Mouse (Mus musculus) heart, adult 2 months (tissue): ENCODE measurements at regions not wholly inside any gene's neighbourhood (a gene's known extent, or its start where the extent isn't known, plus 50 kb on each side); places are given as distances from the start of the nearest gene placed in this dataset.

Experiments used
- CTCF ChIP-seq: fragments of 200-600 bp; IDR thresholded peaks from 2 replicates; pipeline ENCODE4 v1.8.1; 2022; ENCODE audit warnings: antibody characterized with exemption, mild to moderate bottlenecking, moderate library complexity
- EP300 ChIP-seq: fragments of 200-500 bp; IDR thresholded peaks from 2 replicates; pipeline ENCODE4 v1.6.1; 2011; ENCODE audit warnings: low read depth, low read length, control low read depth; ENCODE audit not compliant: insufficient read depth
- POLR2A ChIP-seq: fragments of 200-500 bp; IDR thresholded peaks from 2 replicates; pipeline ENCODE4 v1.6.1; 2011; ENCODE audit warnings: mild to moderate bottlenecking, low read depth, low read length, control low read depth; ENCODE audit not compliant: insufficient read depth

DNA sequence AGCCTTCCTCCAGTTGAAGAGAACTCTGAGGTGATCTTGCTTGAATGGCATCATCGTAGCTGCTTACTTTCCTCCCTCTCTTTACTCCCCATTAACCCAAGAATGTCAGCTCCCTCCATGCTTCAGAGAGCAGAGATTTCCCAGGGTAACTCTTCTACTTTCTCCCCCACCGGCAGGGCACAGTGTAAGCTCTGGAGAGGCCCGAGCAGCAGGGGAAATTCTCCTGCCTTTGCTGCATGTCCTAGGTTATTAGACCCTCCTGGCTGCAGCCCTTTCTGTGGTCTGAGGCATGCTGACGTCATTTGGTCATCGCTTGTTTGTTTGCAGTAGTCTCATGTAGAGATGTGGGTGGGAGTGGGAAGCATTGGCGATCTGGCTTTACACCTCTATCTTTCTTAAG, 163.2 kb downstream of the Gm10295 start:
- no peak for TF ChIP-seq CTCF
- TF ChIP-seq POLR2A, result no peak
- no peak for TF ChIP-seq EP300
